Mouse (Mus musculus): ENCODE measurements around the gene Cdc45.

DNA sequence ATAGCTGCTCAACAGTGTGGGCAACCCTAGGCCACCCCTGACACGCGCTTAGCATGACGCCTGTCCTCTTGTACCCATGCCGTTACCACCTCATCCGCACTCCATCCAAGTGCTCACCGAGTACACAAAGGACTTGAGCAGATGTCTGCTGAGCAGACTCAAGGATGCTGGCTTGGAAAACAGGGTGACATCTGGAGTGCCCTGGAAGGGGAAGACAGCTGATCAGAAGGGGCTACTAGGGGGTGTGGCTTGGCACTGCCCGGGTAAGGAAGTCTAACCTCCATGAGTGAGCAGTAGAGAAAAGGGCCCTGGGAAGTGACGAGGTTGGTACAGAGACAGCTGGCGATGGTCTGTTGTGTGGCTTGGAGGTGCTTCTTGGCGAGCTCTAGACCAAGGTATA is 25.1 kb downstream of the Cdc45 start:
- TF ChIP-seq EP300 (IDR thresholded peaks at IDR 0.05; ENCODE audit: insufficient read depth, low read depth, low read length) (no peak), CTCF (IDR thresholded peaks at IDR 0.05) (no peak)

All from heart, adult 2 months (tissue).